Mouse (Mus musculus): ENCODE data around the gene AU040320. TPM values are rescaled to one million over a fixed set of nuclear protein-coding genes. Genes with fewer than 3 reads are reported as not detected.
A peak's percentile ranks its signal among the peaks of the same experiment; 100 is the strongest.

Gene AU040320
- polyA plus RNA-seq, 2 experiments = 5.9 to 7.5 TPM

DNA sequence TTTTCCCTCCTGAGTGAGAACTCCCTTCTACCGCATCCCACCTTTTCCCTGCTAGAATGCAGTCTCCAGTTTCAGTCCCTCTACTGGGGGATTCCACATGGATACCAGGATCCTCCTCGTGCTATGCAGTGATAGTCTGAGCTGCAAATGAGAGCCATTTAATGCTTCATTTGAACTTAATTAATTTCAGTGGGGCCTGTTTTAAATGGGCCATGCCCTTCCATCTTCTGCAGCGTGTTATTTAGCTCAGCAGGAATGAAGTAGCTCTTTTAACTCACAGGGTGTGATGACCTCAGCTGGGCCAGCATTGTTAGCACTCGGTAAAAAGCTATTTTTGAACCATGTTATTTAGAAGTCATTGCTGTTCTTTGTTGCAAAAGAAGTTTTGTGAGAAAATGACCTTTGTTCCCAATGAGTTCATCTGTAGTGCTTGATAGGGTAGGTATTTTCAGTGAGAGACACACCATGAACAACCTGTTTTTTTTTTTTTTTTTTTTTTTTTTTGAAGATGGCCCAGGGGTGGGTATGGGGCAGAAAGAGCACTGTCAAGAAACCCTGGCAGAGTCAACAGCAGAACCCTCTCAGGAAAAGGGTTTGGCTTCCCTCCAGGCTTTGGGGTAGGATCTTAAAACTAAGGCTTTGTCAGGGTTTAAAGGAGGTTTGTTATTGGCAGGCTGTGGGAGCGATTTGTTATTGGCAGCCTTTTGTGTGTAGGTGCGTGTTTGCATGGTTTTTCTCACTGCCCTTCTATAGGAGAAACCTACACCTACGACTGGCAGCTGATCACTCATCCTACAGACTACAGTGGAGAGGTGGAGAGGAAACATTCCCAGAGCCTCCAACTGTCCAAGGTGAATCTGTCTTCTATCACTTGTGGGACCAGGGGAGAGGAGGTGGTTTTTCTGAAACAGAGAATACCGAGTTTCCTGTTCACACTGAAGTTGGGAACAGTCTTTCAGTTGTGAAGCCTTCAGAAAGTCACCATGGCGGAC lies 69.8 kb downstream of the AU040320 start:
- no peaks in the 10 kb centered on the region for H3K27me3 ChIP-seq (ENCODE audit: control insufficient read depth, insufficient read depth, low read length)
- H3K9me3 ChIP-seq (ENCODE audit: control insufficient read depth, low read length) = no peaks in the 10 kb centered on the region
- WGBS (ENCODE audit: insufficient replicate concordance) = 74% methylated on average over 9 of the region's 9 CpGs
- H3K4me1 ChIP-seq (replicated peaks; ENCODE audit: control insufficient read depth in 2 of 2, insufficient read depth in 2 of 2, low read length in 1 of 2) = no peaks in the 10 kb centered on the region
- TF ChIP-seq CTCF (IDR thresholded peaks at IDR 0.05; ENCODE audit: low read depth) (no peak), EP300 (IDR thresholded peaks at IDR 0.05; ENCODE audit: low read depth) (no peak)
- no peaks in the 10 kb centered on the region for H3K36me3 ChIP-seq (replicated peaks; ENCODE audit: control insufficient read depth, insufficient read depth, low read depth)
- H3K4me2 ChIP-seq (ENCODE audit: low read depth) = no peak overlapping the region
- no peak overlapping the region for H3K4me3 ChIP-seq (ENCODE audit: insufficient read depth in 1 of 2, low read depth in 2 of 2, low read length in 2 of 2)
- no peak overlapping the region for H3K9ac ChIP-seq (replicated peaks)
- no peak for DNase-seq (ENCODE audit: low read depth in 3 of 3, low spot score in 3 of 3)
- no peak overlapping the region for H3K27ac ChIP-seq
- ATAC-seq (ENCODE audit: insufficient read depth) = no peak

DNA sequence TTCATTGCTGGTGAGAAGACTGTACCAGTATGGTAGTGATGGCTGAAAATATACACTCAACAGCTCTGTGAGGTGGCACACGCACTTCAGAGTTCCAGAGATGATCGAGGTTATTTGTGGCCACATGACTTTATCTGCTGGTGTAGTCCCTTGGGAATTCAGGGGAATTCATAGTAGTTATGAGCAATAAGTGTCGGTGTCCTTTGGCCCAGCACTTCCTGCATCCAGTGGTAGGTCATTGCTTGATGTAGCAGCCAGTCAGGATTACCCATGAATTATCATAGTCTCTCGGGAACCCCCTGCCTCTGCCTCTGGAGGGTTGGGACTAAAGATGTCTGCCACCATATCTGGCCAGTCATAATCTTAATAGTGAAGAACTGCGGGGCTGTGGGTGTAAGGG lies 70.6 kb downstream of the AU040320 start:
- Histone ChIP-seq H3K27me3 (ENCODE audit: control insufficient read depth, insufficient read depth, low read length) (no peaks in the 10 kb centered on the region), H3K4me1 (replicated peaks; ENCODE audit: control insufficient read depth in 2 of 2, insufficient read depth in 2 of 2, low read length in 1 of 2) (no peaks in the 10 kb centered on the region), H3K9ac (replicated peaks) (no peak overlapping the region), H3K4me2 (ENCODE audit: low read depth) (no peak overlapping the region), H3K36me3 (replicated peaks; ENCODE audit: control insufficient read depth, insufficient read depth, low read depth) (no peaks in the 10 kb centered on the region), H3K4me3 (ENCODE audit: insufficient read depth in 1 of 2, low read depth in 2 of 2, low read length in 2 of 2) (no peak overlapping the region), H3K9me3 (ENCODE audit: control insufficient read depth, low read length) (no peaks in the 10 kb centered on the region), H3K27ac (no peak overlapping the region)
- TF ChIP-seq EP300 (IDR thresholded peaks at IDR 0.05; ENCODE audit: low read depth) (no peak), CTCF (IDR thresholded peaks at IDR 0.05; ENCODE audit: low read depth) (no peak)
- ATAC-seq (ENCODE audit: insufficient read depth) = no peak
- no peak for DNase-seq (ENCODE audit: low read depth in 3 of 3, low spot score in 3 of 3)
- 81% methylated on average over 5 of the region's 5 CpGs for WGBS (ENCODE audit: insufficient replicate concordance)

DNA sequence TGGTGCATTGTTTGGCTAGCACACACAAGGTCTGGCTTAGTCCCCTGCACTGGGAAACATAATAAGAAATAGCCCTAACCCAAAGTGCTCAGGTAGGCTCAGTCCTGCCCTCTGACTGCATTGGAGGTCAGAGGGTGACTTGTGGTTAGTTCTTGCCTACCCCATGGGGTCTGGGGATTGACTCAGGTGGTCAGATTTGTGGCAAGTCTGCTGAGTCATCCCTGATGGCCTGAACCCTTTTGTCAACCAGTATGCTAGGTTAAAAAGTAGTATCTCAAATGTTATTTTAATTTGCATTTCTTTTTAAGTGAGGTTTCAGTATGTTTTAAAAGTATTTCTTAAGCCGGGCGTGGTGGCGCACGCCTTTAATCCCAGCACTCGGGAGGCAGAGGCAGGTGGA lies 77.8 kb downstream of the AU040320 start:
- Histone ChIP-seq H3K4me3 (ENCODE audit: insufficient read depth in 1 of 2, low read depth in 2 of 2, low read length in 2 of 2) (no peak overlapping the region), H3K4me1 (replicated peaks; ENCODE audit: control insufficient read depth in 2 of 2, insufficient read depth in 2 of 2, low read length in 1 of 2) (no peaks in the 10 kb centered on the region), H3K4me2 (ENCODE audit: low read depth) (no peak overlapping the region), H3K36me3 (replicated peaks; ENCODE audit: control insufficient read depth, insufficient read depth, low read depth) (no peaks in the 10 kb centered on the region), H3K27me3 (ENCODE audit: control insufficient read depth, insufficient read depth, low read length) (no peaks in the 10 kb centered on the region), H3K27ac (no peak overlapping the region), H3K9ac (replicated peaks) (no peak overlapping the region), H3K9me3 (ENCODE audit: control insufficient read depth, low read length) (no peaks in the 10 kb centered on the region)
- DNase-seq (ENCODE audit: low read depth in 3 of 3, low spot score in 3 of 3) (no peak), ATAC-seq (ENCODE audit: insufficient read depth) (no peak)
- 89% methylated on average over 5 of the region's 5 CpGs for WGBS (ENCODE audit: insufficient replicate concordance)
- TF ChIP-seq EP300 (IDR thresholded peaks at IDR 0.05; ENCODE audit: low read depth) = no peak
- TF ChIP-seq CTCF (IDR thresholded peaks at IDR 0.05; ENCODE audit: low read depth) = no peak

DNA sequence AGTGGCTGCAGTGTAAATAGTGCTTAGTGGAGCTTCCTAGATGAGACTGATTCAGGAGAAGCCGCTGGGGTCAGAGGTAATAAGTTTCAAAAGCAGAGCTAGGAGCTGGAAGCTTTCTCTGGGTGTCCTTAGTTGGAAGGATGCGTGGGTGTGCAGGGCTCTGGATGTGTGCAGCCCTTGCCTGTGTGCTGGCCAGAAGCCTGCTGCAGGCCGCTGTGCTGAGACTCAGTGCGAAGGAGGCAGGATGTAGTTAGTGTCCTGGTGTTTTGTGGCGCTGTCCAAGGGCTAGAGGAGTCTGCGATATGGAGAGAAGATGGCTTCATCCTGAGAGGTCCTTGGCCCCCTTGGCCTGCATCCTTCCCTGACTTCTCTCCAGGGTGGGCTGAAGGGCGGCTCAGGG lies 85.5 kb downstream of the AU040320 start:
- TF ChIP-seq EP300 (IDR thresholded peaks at IDR 0.05; ENCODE audit: low read depth) (no peak), CTCF (IDR thresholded peaks at IDR 0.05; ENCODE audit: low read depth) (no peak)
- no peaks in the 10 kb centered on the region for H3K36me3 ChIP-seq (replicated peaks; ENCODE audit: control insufficient read depth, insufficient read depth, low read depth)
- no peak overlapping the region for H3K4me2 ChIP-seq (ENCODE audit: low read depth)
- no peak overlapping the region for H3K4me3 ChIP-seq (ENCODE audit: insufficient read depth in 1 of 2, low read depth in 2 of 2, low read length in 2 of 2)
- no peak overlapping the region for H3K27ac ChIP-seq
- ATAC-seq (ENCODE audit: insufficient read depth) = no peak
- no peak overlapping the region for H3K9ac ChIP-seq (replicated peaks)
- no peak for DNase-seq (ENCODE audit: low read depth in 3 of 3, low spot score in 3 of 3)
- WGBS (ENCODE audit: insufficient replicate concordance) = 78% methylated on average over 7 of the region's 7 CpGs
- H3K9me3 ChIP-seq (ENCODE audit: control insufficient read depth, low read length) = no peaks in the 10 kb centered on the region
- H3K4me1 ChIP-seq (replicated peaks; ENCODE audit: control insufficient read depth in 2 of 2, insufficient read depth in 2 of 2, low read length in 1 of 2) = no peaks in the 10 kb centered on the region
- no peaks in the 10 kb centered on the region for H3K27me3 ChIP-seq (ENCODE audit: control insufficient read depth, insufficient read depth, low read length)

DNA sequence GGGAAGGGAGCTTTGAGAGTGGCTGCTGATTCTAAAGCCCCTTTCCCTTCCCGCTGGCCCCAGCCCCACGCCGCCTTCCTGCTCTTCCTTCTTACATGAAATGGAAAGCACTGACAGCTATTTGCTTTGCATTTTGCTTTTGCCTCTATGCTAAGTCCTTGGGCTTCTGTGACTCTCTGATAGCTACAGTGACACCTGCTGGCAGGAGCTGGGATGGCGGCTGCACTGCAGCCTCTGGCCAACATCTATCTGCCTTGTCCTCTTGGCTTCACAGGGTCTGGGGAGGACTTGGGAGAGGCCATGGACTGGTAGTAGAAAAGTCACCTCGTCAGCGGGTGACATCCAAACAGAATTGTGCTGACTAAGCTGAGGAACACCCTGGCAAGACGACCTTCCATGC lies 86.5 kb downstream of the AU040320 start:
- DNase-seq (ENCODE audit: low read depth in 3 of 3, low spot score in 3 of 3) (peak; percentile 28 to 58 (median 37)), ATAC-seq (ENCODE audit: insufficient read depth) (no peak)
- H3K27me3 ChIP-seq (ENCODE audit: control insufficient read depth, insufficient read depth, low read length) = no peaks in the 10 kb centered on the region
- no peak overlapping the region for H3K4me3 ChIP-seq (ENCODE audit: insufficient read depth in 1 of 2, low read depth in 2 of 2, low read length in 2 of 2)
- H3K9ac ChIP-seq (replicated peaks) = no peak overlapping the region
- WGBS (ENCODE audit: insufficient replicate concordance) = 19% methylated on average over 7 of the region's 7 CpGs
- no peak overlapping the region for H3K4me2 ChIP-seq (ENCODE audit: low read depth)
- TF ChIP-seq EP300 (IDR thresholded peaks at IDR 0.05; ENCODE audit: low read depth) (no peak), CTCF (IDR thresholded peaks at IDR 0.05; ENCODE audit: low read depth) (peak; percentile 95)
- no peaks in the 10 kb centered on the region for H3K36me3 ChIP-seq (replicated peaks; ENCODE audit: control insufficient read depth, insufficient read depth, low read depth)
- H3K9me3 ChIP-seq (ENCODE audit: control insufficient read depth, low read length) = no peaks in the 10 kb centered on the region
- no peaks in the 10 kb centered on the region for H3K4me1 ChIP-seq (replicated peaks; ENCODE audit: control insufficient read depth in 2 of 2, insufficient read depth in 2 of 2, low read length in 1 of 2)
- no peak overlapping the region for H3K27ac ChIP-seq

Measured in liver, embryonic 14.5 days (tissue).